Mouse (Mus musculus): Measurements from ENCODE around the gene Jun. TPM values are rescaled to one million over a fixed set of nuclear protein-coding genes. Genes with fewer than 3 reads are reported as not detected.

Gene Jun
- polyA plus RNA-seq, 1 experiment from 2014 or later, result 63.2 TPM

GRCm38 (mm10) chr4:95078625-95079024, 26.6 kb upstream of the Jun start:
- no peak overlapping the region for H3K4me3 ChIP-seq (ENCODE audit: low read depth, low read length)
- H3K4me1 ChIP-seq (replicated peaks; ENCODE audit: control insufficient read depth, insufficient read depth, low read length), result peaks cover 5% of the 10 kb centered on the region; the same call in 1 of the 2 replicates
- no peak overlapping the region for H3K27ac ChIP-seq (ENCODE audit: low read depth, low read length)
- H3K9ac ChIP-seq (ENCODE audit: low read depth, low read length), result no peak overlapping the region
- H3K27me3 ChIP-seq (replicated peaks; ENCODE audit: control insufficient read depth, insufficient read depth, low read length), result no peaks in the 10 kb centered on the region
- H3K9me3 ChIP-seq (ENCODE audit: control insufficient read depth), result no peaks in the 10 kb centered on the region
- H3K36me3 ChIP-seq (ENCODE audit: control insufficient read depth, insufficient read depth), result no peaks in the 10 kb centered on the region
- no peak for ATAC-seq
- no peak overlapping the region for H3K4me2 ChIP-seq (replicated peaks; ENCODE audit: low read depth)
- no peak for TF ChIP-seq CTCF (IDR thresholded peaks at IDR 0.05; ENCODE audit: low read depth)
- 55% methylated on average over 8 of the region's 8 CpGs for WGBS

GRCm38 (mm10) chr4:95076279-95076678, 24.3 kb upstream of the Jun start:
- 38% methylated on average over 14 of the region's 14 CpGs for WGBS
- H3K4me2 ChIP-seq (replicated peaks; ENCODE audit: low read depth), result no peak overlapping the region
- no peak overlapping the region for H3K4me3 ChIP-seq (ENCODE audit: low read depth, low read length)
- no peak overlapping the region for H3K9ac ChIP-seq (ENCODE audit: low read depth, low read length)
- no peaks in the 10 kb centered on the region for H3K9me3 ChIP-seq (ENCODE audit: control insufficient read depth)
- no peak overlapping the region for H3K27ac ChIP-seq (ENCODE audit: low read depth, low read length)
- no peaks in the 10 kb centered on the region for H3K27me3 ChIP-seq (replicated peaks; ENCODE audit: control insufficient read depth, insufficient read depth, low read length)
- ATAC-seq, result no peak
- no peaks in the 10 kb centered on the region for H3K36me3 ChIP-seq (ENCODE audit: control insufficient read depth, insufficient read depth)
- no peak for TF ChIP-seq CTCF (IDR thresholded peaks at IDR 0.05; ENCODE audit: low read depth)
- H3K4me1 ChIP-seq (replicated peaks; ENCODE audit: control insufficient read depth, insufficient read depth, low read length), result no peaks in the 10 kb centered on the region

- no peak overlapping the region for H3K27ac ChIP-seq (ENCODE audit: low read depth, low read length)
- WGBS, result 52% methylated on average over 17 of the region's 17 CpGs
These were observed 23.6 kb upstream of the Jun start for GRCm38 (mm10) chr4:95075591-95076002.

DNA sequence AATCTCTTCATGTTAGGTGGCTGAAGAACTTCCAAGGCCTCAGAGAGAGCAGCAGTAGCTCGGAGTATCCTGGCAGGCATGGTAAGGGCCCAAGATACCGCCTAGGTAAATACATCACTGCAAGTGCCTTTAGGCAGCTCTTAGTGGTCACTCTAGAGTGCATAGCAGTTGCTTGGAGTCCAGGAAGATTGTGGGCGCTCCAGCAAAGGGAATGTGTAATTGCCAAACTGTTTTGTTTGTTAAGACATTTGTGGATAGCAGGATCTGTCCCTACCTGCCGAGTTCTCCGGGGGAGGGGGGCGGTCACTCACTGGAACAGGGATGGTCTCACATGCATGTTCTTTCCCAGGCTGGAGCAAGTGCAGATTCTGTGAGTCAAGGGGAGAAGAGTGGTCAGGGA, 22.3 kb upstream of the Jun start:
- no peaks in the 10 kb centered on the region for H3K27me3 ChIP-seq (replicated peaks; ENCODE audit: control insufficient read depth, insufficient read depth, low read length)
- H3K4me3 ChIP-seq (ENCODE audit: low read depth, low read length), result no peak overlapping the region
- H3K9me3 ChIP-seq (ENCODE audit: control insufficient read depth), result no peaks in the 10 kb centered on the region

More at GRCm38 (mm10) chr4:95075591-95076002, 23.6 kb upstream of the Jun start:
- ATAC-seq, result peak; percentile 89
- Histone ChIP-seq H3K4me2 (replicated peaks; ENCODE audit: low read depth) (peak overlapping the region; percentile 53), H3K36me3 (ENCODE audit: control insufficient read depth, insufficient read depth) (no peaks in the 10 kb centered on the region), H3K4me3 (ENCODE audit: low read depth, low read length) (no peak overlapping the region), H3K4me1 (replicated peaks; ENCODE audit: control insufficient read depth, insufficient read depth, low read length) (no peaks in the 10 kb centered on the region), H3K9me3 (ENCODE audit: control insufficient read depth) (no peaks in the 10 kb centered on the region), H3K27me3 (replicated peaks; ENCODE audit: control insufficient read depth, insufficient read depth, low read length) (no peaks in the 10 kb centered on the region), H3K9ac (ENCODE audit: low read depth, low read length) (no peak overlapping the region)
- no peak for TF ChIP-seq CTCF (IDR thresholded peaks at IDR 0.05; ENCODE audit: low read depth)

DNA sequence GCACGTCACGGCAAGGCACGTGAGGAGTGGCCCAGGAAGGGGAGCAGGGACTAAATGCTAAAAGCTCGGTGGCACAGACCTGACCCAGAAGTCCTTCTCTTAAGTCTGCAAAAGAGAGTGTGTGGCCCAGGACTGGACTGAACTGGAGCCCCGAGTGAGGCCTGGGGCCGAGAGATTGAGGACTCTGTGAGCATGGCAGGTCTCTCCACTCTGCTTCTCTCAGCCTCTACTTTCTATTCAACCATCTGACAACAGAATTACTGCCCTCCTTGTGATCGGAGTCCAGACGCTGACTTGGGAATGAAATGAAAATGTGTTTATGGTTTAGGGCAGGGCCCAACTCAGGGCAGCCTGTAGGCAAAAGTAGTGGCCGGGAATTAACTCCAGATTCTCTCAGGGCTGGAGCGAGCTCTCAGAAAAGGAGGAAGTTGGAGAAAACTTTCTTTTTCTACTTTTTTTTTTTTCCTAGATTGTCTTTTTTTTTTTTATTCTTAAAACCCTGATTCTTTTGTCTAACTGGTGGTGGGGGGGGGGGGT, 21.3 kb upstream of the Jun start:
- no peaks in the 10 kb centered on the region for H3K27me3 ChIP-seq (replicated peaks; ENCODE audit: control insufficient read depth, insufficient read depth, low read length)
- H3K9me3 ChIP-seq (ENCODE audit: control insufficient read depth), result no peaks in the 10 kb centered on the region
- 50% methylated on average over 10 of the region's 10 CpGs for WGBS
- no peak overlapping the region for H3K4me2 ChIP-seq (replicated peaks; ENCODE audit: low read depth)
- H3K9ac ChIP-seq (ENCODE audit: low read depth, low read length), result no peak overlapping the region
- H3K36me3 ChIP-seq (ENCODE audit: control insufficient read depth, insufficient read depth), result no peaks in the 10 kb centered on the region
- no peaks in the 10 kb centered on the region for H3K4me1 ChIP-seq (replicated peaks; ENCODE audit: control insufficient read depth, insufficient read depth, low read length)
- no peak for TF ChIP-seq CTCF (IDR thresholded peaks at IDR 0.05; ENCODE audit: low read depth)
- ATAC-seq, result no peak
- H3K4me3 ChIP-seq (ENCODE audit: low read depth, low read length), result no peak overlapping the region
- 0 out of 2 replicates have a peak overlapping the region, but pooled peaks have one; percentile 1 for H3K27ac ChIP-seq (ENCODE audit: low read depth, low read length)

More for the DNA sequence above, 22.3 kb upstream of the Jun start:
- no peaks in the 10 kb centered on the region for H3K4me1 ChIP-seq (replicated peaks; ENCODE audit: control insufficient read depth, insufficient read depth, low read length)
- H3K36me3 ChIP-seq (ENCODE audit: control insufficient read depth, insufficient read depth), result no peaks in the 10 kb centered on the region
- ATAC-seq, result no peak
- no peak overlapping the region for H3K4me2 ChIP-seq (replicated peaks; ENCODE audit: low read depth)
- no peak for TF ChIP-seq CTCF (IDR thresholded peaks at IDR 0.05; ENCODE audit: low read depth)
- H3K9ac ChIP-seq (ENCODE audit: low read depth, low read length), result no peak overlapping the region
- no peak overlapping the region for H3K27ac ChIP-seq (ENCODE audit: low read depth, low read length)
- 92% methylated on average over 6 of the region's 6 CpGs for WGBS

- H3K4me3 ChIP-seq (ENCODE audit: low read depth, low read length), result no peak overlapping the region
- 55% methylated on average over 5 of the region's 5 CpGs for WGBS
- TF ChIP-seq CTCF (IDR thresholded peaks at IDR 0.05; ENCODE audit: low read depth), result no peak
- H3K9ac ChIP-seq (ENCODE audit: low read depth, low read length), result no peak overlapping the region
- no peak for ATAC-seq
- H3K4me2 ChIP-seq (replicated peaks; ENCODE audit: low read depth), result no peak overlapping the region
- H3K9me3 ChIP-seq (ENCODE audit: control insufficient read depth), result no peaks in the 10 kb centered on the region
- H3K36me3 ChIP-seq (ENCODE audit: control insufficient read depth, insufficient read depth), result no peaks in the 10 kb centered on the region
- no peaks in the 10 kb centered on the region for H3K4me1 ChIP-seq (replicated peaks; ENCODE audit: control insufficient read depth, insufficient read depth, low read length)
- peak overlapping the region; percentile 35; the same call in 1 of the 2 replicates for H3K27ac ChIP-seq (ENCODE audit: low read depth, low read length)
- no peaks in the 10 kb centered on the region for H3K27me3 ChIP-seq (replicated peaks; ENCODE audit: control insufficient read depth, insufficient read depth, low read length)
These were observed 18.4 kb upstream of the Jun start for GRCm38 (mm10) chr4:95070407-95070806.
